Mouse (Mus musculus) lung, adult 18-20 months (tissue): ENCODE measurements at regions not wholly inside any gene's neighbourhood (a gene's known extent, or its start where the extent isn't known, plus 50 kb on each side); places are given as distances from the start of the nearest gene placed in this dataset.

ENCODE experiments used
- DNase-seq, 2 experiments: peaks; one replicate each; pipeline ENCODE4 v3.0.0; 2022; ENCODE audit warnings: mixed read lengths in 2 of 2

DNA sequence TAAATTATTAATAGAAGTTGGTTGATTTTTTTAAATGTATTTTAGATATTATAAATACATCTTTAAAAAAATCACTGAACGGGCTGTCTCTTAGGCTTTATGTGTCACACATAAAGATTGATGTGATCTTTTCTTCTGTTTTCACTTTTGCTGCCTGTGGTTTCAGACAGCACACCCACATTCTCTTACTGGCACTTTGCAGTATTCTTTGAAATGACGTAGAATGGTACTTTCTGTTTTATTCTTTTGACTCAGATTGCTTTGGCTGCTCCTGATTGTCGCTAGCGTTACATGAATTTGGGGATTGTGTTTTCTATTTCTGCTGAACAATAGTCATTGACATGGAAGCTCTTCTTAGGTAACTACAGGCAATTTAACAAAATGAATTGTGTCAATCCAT is 415.4 kb upstream of the Rag2 start:
- no peak for DNase-seq

DNA sequence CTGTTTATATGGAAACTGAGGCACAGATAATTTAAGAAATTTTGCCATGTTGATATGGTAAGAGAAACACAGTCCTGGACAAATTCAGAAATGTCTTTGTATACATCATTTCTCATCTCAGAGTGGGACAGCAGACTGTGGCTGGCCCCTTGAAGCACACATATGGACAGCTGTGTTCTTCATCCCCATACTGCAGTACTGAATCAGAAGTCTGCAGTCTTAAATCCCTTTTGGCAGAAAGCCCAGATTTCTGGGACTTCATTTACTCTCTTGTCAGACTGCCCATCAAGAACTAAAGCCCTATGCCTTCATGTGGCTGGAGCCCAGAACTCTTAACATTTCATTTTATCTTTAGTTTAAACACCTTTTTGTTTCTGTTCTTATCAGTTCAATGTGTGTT is 403.8 kb upstream of the Rag2 start:
- no peak for DNase-seq

- DNase-seq = no peak
Measured at GRCm38 (mm10) chr2:101242983-101243382, 381.5 kb upstream of the Rag2 start.

DNA sequence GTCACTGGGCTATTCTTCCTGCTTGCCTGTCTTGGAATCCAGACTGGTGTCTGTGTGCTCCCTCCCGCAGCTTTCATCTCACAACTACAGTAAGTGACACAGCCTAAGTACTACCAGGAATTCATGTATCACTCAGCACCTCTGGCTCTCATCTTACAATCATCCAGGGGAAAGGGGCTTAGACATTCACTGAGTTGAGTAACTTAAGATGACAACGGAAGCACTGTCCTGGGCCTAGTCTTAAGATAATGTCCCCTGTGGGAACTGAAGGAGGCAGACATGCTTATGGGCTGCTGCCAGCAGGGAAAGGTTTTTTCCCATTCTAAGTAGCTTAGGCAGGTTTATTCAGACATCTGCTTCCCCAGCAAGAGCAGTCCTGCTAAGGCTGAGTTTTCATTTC is 377.4 kb upstream of the Rag2 start:
- no peak for DNase-seq

DNA sequence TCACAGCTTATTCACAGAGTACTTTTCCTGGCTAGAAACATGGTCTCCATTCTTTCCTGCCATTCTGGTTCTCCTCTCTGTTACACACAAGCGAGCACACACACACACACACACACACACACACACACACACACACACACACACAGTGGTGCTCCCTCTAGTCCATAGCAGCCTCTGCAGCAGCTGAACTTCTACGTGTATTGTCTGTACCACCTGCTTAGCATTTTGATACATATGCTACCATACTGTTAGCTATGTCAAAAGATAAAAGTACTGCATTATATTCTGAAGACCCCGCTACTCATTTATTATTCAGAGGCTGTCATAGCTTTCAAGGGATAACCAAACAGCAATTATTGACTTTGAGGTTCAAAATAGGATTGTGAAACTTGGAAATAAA is 372.3 kb upstream of the Rag2 start:
- DNase-seq = no peak

- no peak for DNase-seq
Measured at GRCm38 (mm10) chr2:101256464-101256863, 368.1 kb upstream of the Rag2 start.

- DNase-seq = no peak
Measured at GRCm38 (mm10) chr2:101263934-101264333, 360.6 kb upstream of the Rag2 start.

DNA sequence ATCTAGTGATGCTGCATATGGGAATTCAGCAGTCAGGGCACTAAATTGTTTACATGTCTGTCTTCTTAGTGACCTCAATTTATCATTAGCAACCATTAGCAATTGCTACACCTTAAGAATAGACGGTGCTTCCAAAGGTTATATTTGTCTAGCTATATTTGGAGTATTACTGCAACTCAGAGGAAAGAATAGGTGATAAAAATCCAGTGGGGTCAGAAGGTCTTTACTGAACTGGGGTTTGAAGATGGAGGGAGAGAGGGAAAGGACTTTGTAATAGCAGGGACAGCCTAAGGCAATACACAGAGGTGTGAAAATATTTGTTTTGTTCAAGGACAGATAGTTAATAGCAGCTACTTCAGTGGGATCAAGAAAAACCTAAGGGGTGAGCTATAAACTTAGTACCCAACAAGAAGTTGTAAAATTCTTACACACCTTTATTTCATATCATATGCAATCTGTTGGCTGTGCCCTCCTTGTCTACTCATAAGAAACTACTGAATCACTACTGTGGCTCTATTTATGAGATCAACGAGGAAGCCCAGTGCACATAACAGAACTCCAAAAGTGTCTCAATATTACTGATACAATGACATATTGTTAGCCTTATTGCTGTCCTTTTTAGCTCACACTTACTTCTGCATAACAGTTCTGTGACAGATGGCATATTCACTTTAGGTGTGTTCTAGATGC is 357.7 kb upstream of the Rag2 start:
- DNase-seq = no peak

- DNase-seq = no peak
Measured at GRCm38 (mm10) chr2:101274045-101274664, 350.4 kb upstream of the Rag2 start.

GRCm38 (mm10) chr2:101284886-101285285 is 339.6 kb upstream of the Rag2 start:
- no peak for DNase-seq

DNA sequence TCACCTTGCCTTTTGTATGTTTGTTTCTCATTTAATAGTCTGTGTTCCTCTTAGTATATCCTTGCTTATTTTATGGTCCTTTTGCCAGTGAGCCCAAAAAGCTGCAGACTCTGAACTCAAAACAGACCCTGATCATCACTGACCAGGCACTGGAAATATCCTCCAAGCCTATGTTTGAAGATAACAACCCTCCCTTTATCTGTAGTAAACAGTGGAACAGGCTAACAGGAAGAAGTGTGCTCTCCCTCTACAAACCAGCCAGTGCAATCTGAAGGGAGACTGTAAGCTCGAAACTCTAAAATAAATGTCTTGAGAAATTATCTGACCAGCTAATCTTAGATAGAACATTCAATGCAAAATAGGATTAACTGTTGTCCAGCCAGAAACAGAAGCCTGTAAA is 336.4 kb upstream of the Rag2 start:
- no peak for DNase-seq

DNA sequence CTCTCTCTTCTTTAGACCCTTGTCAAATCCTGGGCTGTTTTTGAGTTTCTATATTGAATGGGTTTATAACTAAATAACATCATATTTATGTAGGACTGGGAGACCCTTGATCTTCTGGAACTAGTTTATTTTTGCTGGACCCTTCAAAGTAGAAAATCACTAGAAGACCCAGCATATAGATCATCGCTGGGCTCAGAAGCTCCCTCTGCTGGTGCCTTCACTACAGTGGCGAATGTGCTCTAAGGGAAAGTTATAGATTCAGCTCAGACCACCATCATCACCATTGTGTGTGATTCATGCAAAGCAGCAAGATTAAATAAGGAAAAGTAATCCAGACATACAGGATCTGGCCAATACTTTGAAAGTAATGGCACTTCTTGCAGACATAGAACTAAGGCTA is 335.4 kb upstream of the Rag2 start:
- DNase-seq = no peak

- no peak for DNase-seq
Measured at GRCm38 (mm10) chr2:101290738-101291137, 333.8 kb upstream of the Rag2 start.

DNA sequence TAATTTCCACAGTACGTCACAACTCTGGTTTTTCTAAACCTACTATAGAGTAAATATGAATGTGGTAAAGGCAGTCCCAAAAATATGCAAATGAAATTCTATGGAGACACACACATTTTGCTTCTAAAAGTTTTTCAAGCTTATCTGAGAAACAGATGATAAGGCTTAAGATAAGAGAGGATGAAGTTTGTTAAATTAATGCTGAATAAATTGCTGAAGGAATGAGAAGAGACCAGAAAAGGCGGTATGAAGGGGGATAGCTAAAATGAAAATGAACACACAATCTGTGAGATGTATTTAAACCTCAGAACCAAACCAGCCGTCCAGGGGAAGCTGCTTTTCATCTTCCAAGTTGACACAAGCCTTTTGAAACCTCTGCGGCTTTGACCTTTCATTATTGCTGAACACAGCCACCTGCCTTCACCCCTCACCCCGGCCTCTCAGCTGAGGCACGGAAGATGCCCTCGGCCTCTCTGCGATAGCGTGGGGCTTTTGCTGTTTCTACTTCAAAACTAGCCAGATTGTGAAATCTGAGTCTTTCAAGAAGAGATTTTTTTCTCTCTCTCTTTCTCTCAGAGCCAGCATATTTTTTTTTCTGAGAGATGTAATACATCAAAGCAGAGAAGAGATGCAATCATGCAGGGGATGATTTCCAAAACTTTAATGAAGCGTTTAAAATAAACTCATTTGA is 328.7 kb upstream of the Rag2 start:
- DNase-seq = no peak

DNA sequence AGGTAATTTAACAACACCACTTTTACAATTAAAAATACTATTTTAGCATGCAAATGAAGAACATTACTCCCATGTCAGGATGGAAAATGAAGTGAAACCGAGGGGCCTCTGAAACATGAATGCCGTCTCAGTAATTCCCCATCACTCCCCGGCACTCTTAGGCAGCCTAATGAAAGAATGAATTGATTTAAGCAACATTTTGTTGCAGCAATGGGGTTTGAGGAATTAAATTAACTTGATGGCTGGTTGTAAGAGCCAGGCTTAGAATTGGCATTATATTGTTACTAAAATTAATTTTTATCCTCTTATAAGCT is 328.2 kb upstream of the Rag2 start:
- no peak for DNase-seq

- no peak for DNase-seq
Measured at GRCm38 (mm10) chr2:101296778-101297177, 327.7 kb upstream of the Rag2 start.

DNA sequence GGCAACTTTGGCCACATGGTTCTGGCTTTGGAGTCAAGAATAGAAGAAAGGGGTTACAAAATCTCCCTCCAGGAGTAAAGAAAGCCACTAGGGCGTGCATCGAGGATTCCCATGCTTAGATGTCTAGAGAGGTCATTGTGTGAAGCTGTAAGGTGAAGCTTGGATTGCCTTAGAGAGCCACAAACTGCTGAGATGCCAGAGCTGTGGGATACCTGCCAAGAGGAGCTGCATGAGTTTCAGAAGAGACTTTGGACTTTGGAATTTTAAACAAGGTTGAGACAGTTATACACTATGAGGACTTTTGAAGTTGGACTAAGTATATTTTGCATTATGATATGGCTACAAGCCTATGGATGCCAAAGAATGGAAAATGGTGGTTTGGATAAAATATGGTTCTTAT is 325.4 kb upstream of the Rag2 start:
- DNase-seq = no peak

- DNase-seq = no peak
Measured at GRCm38 (mm10) chr2:101300106-101300505, 324.4 kb upstream of the Rag2 start.

DNA sequence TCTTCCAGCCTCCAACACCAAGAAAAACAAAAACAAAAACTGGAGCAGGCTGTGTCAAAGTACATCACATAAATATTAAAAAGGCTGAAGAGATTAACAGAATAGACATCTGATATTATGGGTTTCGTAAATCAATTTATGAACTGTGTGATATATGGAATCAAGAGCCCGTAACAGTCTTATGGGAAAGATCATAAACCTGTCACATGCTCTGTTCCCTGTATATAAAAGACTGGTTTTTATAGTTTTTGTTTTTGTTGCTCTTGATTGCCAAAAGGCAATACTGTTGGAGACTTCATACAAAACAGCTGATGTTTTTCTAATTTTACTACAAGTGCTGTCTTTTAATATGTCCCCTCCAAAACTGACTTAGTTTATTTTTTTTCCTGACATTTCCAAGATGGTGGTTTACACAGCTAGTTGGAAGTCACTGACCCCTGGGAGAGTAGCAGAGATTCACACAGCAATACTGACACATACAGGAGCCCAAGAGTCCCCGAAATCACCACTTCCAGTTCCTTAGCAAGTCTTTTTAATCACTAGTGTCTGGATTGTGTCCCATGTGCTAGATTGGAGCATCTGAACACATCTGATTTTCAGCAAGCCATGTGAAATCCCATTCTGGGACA is 303.1 kb upstream of the Rag2 start:
- DNase-seq = no peak

GRCm38 (mm10) chr2:101356709-101357108 is 267.8 kb upstream of the Rag2 start:
- no peak for DNase-seq

DNA sequence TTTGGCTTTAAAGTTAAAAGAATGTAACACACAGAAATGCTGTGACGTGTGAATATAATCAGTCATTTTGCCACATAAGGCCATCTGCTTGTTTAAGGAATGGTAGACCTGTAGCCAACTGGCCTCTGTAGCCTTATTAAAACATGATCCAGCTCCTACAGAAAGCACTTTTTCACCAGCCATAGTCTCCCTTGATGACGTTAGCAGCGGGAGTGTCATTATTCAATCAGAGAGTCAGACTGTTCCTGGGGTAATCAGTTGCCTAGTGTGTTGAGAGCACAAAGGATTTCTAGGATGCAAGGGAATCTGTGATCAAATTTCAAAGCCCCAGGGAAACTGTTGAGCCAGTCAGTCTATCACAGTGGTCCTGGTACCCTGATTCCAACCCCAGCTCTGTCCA is 260.3 kb upstream of the Rag2 start:
- no peak for DNase-seq

DNA sequence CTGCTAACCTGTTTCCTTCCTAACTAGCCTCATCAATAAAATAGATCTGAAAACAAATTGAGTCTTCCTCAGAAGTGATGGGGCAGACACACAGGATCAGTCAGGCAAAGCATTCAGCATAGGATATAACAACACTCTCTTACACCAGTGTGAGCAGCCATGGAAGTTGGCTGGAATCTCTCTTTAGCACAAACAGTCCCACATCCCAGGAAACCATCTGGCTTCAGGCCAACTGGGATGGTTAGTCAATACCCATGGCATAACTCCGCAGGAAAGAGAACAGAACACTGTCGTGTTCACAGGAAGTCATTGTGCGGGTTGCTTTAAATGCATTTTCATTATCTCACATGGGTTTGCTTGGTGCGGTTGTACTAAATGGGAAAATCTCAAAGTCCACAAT is 256.2 kb upstream of the Rag2 start:
- no peak for DNase-seq

DNA sequence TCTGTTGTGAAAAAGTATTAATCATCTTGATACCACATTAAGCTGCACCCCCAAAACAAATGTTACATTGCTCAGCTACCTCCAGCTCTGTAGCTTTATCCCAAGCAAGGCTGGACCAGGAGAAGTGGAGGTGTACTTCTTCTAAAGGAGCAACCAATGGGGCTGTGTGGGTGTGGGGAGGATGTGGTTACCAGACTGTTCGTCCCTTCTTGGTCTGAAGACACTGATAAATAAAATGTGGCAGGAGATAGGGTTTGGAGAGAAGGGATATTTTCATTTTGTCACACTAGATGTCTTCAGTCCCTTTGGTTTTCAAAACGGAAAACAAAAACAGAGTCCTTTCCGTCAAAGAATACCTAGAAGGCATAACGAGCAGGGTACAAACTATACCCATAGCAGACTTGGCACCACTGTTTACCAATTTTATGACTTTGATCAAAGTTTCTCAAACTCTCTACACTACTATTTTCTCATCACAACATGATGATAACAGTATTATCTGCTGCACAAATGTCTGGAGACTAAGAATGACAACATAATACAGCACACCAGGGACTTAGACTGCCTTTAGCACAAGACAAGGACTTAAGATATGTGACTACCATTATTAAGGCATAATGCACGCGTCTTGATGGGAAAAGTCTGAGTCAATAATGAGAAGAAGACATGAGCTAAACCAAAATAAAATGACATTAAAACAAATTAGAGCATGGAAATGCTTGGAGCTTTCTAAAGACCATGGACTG is 253.4 kb upstream of the Rag2 start:
- no peak for DNase-seq
